In the genomic region with DNA sequence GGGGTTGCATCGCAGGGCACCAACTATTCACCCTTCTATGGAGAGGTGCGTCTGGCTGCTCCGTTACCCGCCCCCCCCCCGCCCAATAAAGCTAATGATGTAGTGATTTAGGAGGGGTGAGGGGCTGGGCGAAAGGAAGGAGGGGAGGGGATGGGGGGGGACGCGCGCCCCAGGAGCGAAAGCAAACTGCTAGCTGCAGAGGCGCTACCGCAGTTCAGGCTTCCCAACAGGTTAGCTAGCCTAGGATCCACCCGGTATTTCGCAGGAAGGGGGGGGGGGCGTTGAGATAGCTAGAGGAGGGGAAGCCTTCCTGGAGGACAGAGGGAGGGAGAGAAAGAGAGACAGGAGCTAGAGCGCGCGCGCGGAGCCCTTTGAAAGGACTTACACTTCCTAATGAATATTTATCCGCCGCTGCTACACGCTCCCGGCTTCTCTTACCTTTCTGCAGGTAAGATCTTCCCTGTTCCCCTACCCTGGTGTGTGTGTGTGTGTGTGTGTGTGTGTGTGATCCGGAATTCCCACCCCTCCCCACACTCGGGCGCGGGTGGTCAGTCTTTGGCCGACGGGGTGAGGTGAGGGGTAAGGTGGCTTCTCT, we compare ENCODE assay signal across 14 mouse cellular contexts. TPM values are rescaled to one million over a fixed set of nuclear protein-coding genes. Genes with fewer than 3 reads are reported as not detected.
DNase-seq lines count a peak whose midpoint lies in the region; ATAC-seq and TF ChIP-seq lines count a peak whose summit lies in the region.
"Had no signal": no experiment of that assay in that cellular context is flagged by ENCODE, and none has a peak within 500 bp of the region (broad histone marks: within the 10 kb centered on the region; RNA-seq: fewer than 3 reads in every experiment).

Gene Six3, plus strand, starts transcription at position 343 of the 595 bp plus-strand sequence.

- in situ Hi-C loops in ES-E14 (cut with MboI; ENCODE audit: low sequenced_read_pairs in 2 of 2, unreplicated experiment in 2 of 2): loop anchor here in 1 of 2 experiments (5.0 kb wide), 1 partner anchor 74 kb away; the partner anchor contains the start of gene Six2

- peaks cover 0 to 10% of the 10 kb centered on the region in 2 experiments; a peak in 2 of 4 replicates for H3K4me1 ChIP-seq in ES-E14 (ENCODE audit: control insufficient read depth in 2 of 2, insufficient read depth in 2 of 2, low read length in 2 of 2, poor library complexity in 1 of 2)
- peaks cover 57% of the 10 kb centered on the region for H3K4me1 ChIP-seq in forebrain, embryonic 13.5 days
- peaks cover 22% of the 10 kb centered on the region for H3K4me1 ChIP-seq in midbrain, embryonic 13.5 days (replicated peaks)

- no peaks in the 10 kb centered on the region for H3K36me3 ChIP-seq in ES-E14 (ENCODE audit: control insufficient read depth, insufficient read depth, low read length, poor library complexity, severe bottlenecking)
- H3K36me3 ChIP-seq in forebrain, embryonic 13.5 days (ENCODE audit: poor library complexity, severe bottlenecking): no peaks in the 10 kb centered on the region
- no peaks in the 10 kb centered on the region for H3K36me3 ChIP-seq in midbrain, embryonic 13.5 days

- no peaks in the 10 kb centered on the region for H3K9me3 ChIP-seq in ES-E14 (ENCODE audit: control insufficient read depth, insufficient read depth, low read depth, low read length)
- H3K9me3 ChIP-seq in forebrain, embryonic 13.5 days (replicated peaks): no peaks in the 10 kb centered on the region
- H3K9me3 ChIP-seq in midbrain, embryonic 13.5 days: no peaks in the 10 kb centered on the region

- H3K27ac ChIP-seq in ES-E14 (ENCODE audit: insufficient read depth, low read depth, low read length, poor library complexity, severe bottlenecking): no peak within 1 kb of the TSS
- peak within 1 kb of the TSS; percentile 92 for H3K27ac ChIP-seq in forebrain, embryonic 13.5 days
- peak within 1 kb of the TSS; percentile 88 for H3K27ac ChIP-seq in midbrain, embryonic 13.5 days

- H3K27me3 ChIP-seq in forebrain, embryonic 13.5 days: peaks cover 100% of the 10 kb centered on the region
- peaks cover 100% of the 10 kb centered on the region for H3K27me3 ChIP-seq in midbrain, embryonic 13.5 days

- no peak for TF ChIP-seq POLR2A in brain, embryonic 14.5 days (IDR thresholded peaks at IDR 0.05; ENCODE audit: borderline replicate concordance, extremely low read depth, insufficient read depth, insufficient read length, poor library complexity, severe bottlenecking)

- H3K4me3 ChIP-seq in ES-E14 (ENCODE audit: insufficient read depth in 1 of 2, low read depth in 1 of 2, low read length in 2 of 2, poor library complexity in 1 of 2, severe bottlenecking in 1 of 2): peak within 1 kb of the TSS; percentile 9 to 25; a peak in 3 of 4 replicates
- H3K4me3 ChIP-seq in forebrain, embryonic 13.5 days: peak within 1 kb of the TSS; percentile 42
- peak within 1 kb of the TSS; percentile 39 for H3K4me3 ChIP-seq in midbrain, embryonic 13.5 days (replicated peaks)
- H3K4me3 ChIP-seq: myocyte had no signal

- WGBS in forebrain, embryonic 13.5 days: 2% methylated on average over 24 of the region's 30 CpGs
- 1% methylated on average over 27 of the region's 30 CpGs for WGBS in midbrain, embryonic 13.5 days

- no peak within 1 kb of the TSS for H3K9ac ChIP-seq in ES-E14 (ENCODE audit: insufficient read depth, low read depth, low read length, poor library complexity, severe bottlenecking)
- H3K9ac ChIP-seq in forebrain, embryonic 13.5 days: peak within 1 kb of the TSS; percentile 71
- peak within 1 kb of the TSS; percentile 56 for H3K9ac ChIP-seq in midbrain, embryonic 13.5 days (replicated peaks)

- no peak for ATAC-seq in forebrain, embryonic 13.5 days
- ATAC-seq in midbrain, embryonic 13.5 days: no peak
- no peak for ATAC-seq in monocyte, adult 5-6 weeks (replicated peaks; ENCODE audit: insufficient number of reproducible peaks, low FRiP score, low TSS enrichment, poor library complexity, severe bottlenecking)

- no peak for TF ChIP-seq CTCF in brain, embryonic 14.5 days (IDR thresholded peaks at IDR 0.05; ENCODE audit: borderline replicate concordance, extremely low read depth, insufficient read depth, insufficient read length)

- H3K4me2 ChIP-seq in forebrain, embryonic 13.5 days: peak within 1 kb of the TSS; percentile 71
- peak within 1 kb of the TSS; percentile 53 for H3K4me2 ChIP-seq in midbrain, embryonic 13.5 days (replicated peaks)

- no peak for DNase-seq in ES-E14 (ENCODE audit: low read depth, low spot score)
- DNase-seq in brain, embryonic 14.5 days (ENCODE audit: low read depth): no peak
- no peak for DNase-seq in c-Kit-positive CD71-positive TER-119-positive erythroid progenitor cells, embryonic 14.5 days (ENCODE audit: low spot score)
- no peak for DNase-seq in adrenal gland, adult 18-20 months (ENCODE audit: low spot score in 2 of 2)
- DNase-seq: cerebellum, adult 8-10 months; heart, postnatal 4 days; kidney, adult 11 months; lung, postnatal 4 days had no signal

TF ChIP-seq in ES-E14, 5 proteins besides CTCF, POLR2A, EP300 and RAD21:
- TF ChIP-seq MAFK (IDR thresholded peaks at IDR 0.05; ENCODE audit: insufficient read depth, low read depth, low read length): no peak
- no peak for TF ChIP-seq ZC3H11A (IDR thresholded peaks at IDR 0.05; ENCODE audit: borderline replicate concordance, low read depth, low read length)
- TF ChIP-seq ZNF384 (IDR thresholded peaks at IDR 0.05; ENCODE audit: low read depth, low read length): no peak
- no peak for TF ChIP-seq CHD2 (IDR thresholded peaks at IDR 0.05; ENCODE audit: low read depth, low read length)
- TF ChIP-seq HCFC1 (IDR thresholded peaks at IDR 0.05; ENCODE audit: borderline replicate concordance, insufficient read depth, low read length): no peak

RNA-seq across cellular contexts. Expression of gene Six3, which starts in this region (rescaled TPM):
- total RNA-seq in ES-E14 (2012; rRNA removed): 0.11 TPM in 1 of 2 replicates, not detected in the other
- 24.0 and 26.9 TPM in 2 replicates for polyA plus RNA-seq in brain, embryonic 14.5 days (2012; rRNA removed)
- polyA plus RNA-seq in forebrain, embryonic 13.5 days (2015; fragmentation: Nextera tagmentation; extraction: Ambion mirVana): 18.2 and 22.4 TPM in 2 replicates
- polyA plus RNA-seq in midbrain, embryonic 13.5 days (2015; fragmentation: Nextera tagmentation; extraction: Ambion mirVana): 15.6 and 21.9 TPM in 2 replicates
- total RNA-seq in adrenal gland, adult 18-20 months (2021): not detected
- total RNA-seq in monocyte, adult 5-6 weeks (2017): not detected in 3 replicates
- total RNA-seq: heart, postnatal 4 days had no signal
- polyA plus RNA-seq: large intestine, adult 2 months; liver, embryonic 16.5 days; myocyte had no signal
